Mouse (Mus musculus) right cerebral cortex, postnatal 25 days (tissue): ENCODE data around the gene Fbn1.

Source experiments
- DNase-seq: peaks from one replicate; pipeline ENCODE4 v3.0.0; 2022

The Fbn1 gene

GRCm38 (mm10) chr2:125452369-125453097 is 55.3 kb downstream of the Fbn1 start:
- no peak for DNase-seq

GRCm38 (mm10) chr2:125449361-125449760 is 58.4 kb downstream of the Fbn1 start:
- no peak for DNase-seq

GRCm38 (mm10) chr2:125448881-125449280 is 58.9 kb downstream of the Fbn1 start:
- DNase-seq: no peak

GRCm38 (mm10) chr2:125447274-125447898 is 60.4 kb downstream of the Fbn1 start:
- no peak for DNase-seq

- no peak for DNase-seq
Measured at GRCm38 (mm10) chr2:125438381-125438780, 69.4 kb downstream of the Fbn1 start.

- no peak for DNase-seq
Measured at GRCm38 (mm10) chr2:125436240-125436639, 71.6 kb downstream of the Fbn1 start.

- DNase-seq: no peak
Measured at GRCm38 (mm10) chr2:125433524-125433923, 74.3 kb downstream of the Fbn1 start.

- DNase-seq: no peak
Measured at GRCm38 (mm10) chr2:125431491-125431890, 76.3 kb downstream of the Fbn1 start.

GRCm38 (mm10) chr2:125428811-125429438 is 78.9 kb downstream of the Fbn1 start:
- DNase-seq: no peak

- no peak for DNase-seq
Measured at GRCm38 (mm10) chr2:125420604-125421003, 87.2 kb downstream of the Fbn1 start.

- no peak for DNase-seq
Measured at GRCm38 (mm10) chr2:125419681-125420080, 88.1 kb downstream of the Fbn1 start.

GRCm38 (mm10) chr2:125418546-125418945 is 89.2 kb downstream of the Fbn1 start:
- DNase-seq: no peak

GRCm38 (mm10) chr2:125416541-125417245 is 91.1 kb downstream of the Fbn1 start:
- no peak for DNase-seq

- no peak for DNase-seq
Measured at GRCm38 (mm10) chr2:125412351-125412750, 95.4 kb downstream of the Fbn1 start.

GRCm38 (mm10) chr2:125411777-125412176 is 96.0 kb downstream of the Fbn1 start:
- no peak for DNase-seq

- DNase-seq: no peak
Measured at GRCm38 (mm10) chr2:125404509-125405105, 103.2 kb downstream of the Fbn1 start.

GRCm38 (mm10) chr2:125402276-125402675 is 105.5 kb downstream of the Fbn1 start:
- DNase-seq: no peak

- no peak for DNase-seq
Measured at GRCm38 (mm10) chr2:125400121-125400520, 107.7 kb downstream of the Fbn1 start.

- DNase-seq: no peak
Measured at GRCm38 (mm10) chr2:125397796-125398195, 110.0 kb downstream of the Fbn1 start.

GRCm38 (mm10) chr2:125394428-125395101 is 113.2 kb downstream of the Fbn1 start:
- DNase-seq: no peak

- no peak for DNase-seq
Measured at GRCm38 (mm10) chr2:125391582-125391981, 116.2 kb downstream of the Fbn1 start.

GRCm38 (mm10) chr2:125389796-125390195 is 118.0 kb downstream of the Fbn1 start:
- no peak for DNase-seq
